Mouse (Mus musculus): ENCODE results near the gene Vwa8.
A peak's percentile ranks its signal among the peaks of the same experiment; 100 is the strongest.

Gene Vwa8

GRCm38 (mm10) chr14:79183261-79183660, 334.4 kb downstream of the Vwa8 start:
- DNase-seq (ENCODE audit: low spot score) = no peak

DNA sequence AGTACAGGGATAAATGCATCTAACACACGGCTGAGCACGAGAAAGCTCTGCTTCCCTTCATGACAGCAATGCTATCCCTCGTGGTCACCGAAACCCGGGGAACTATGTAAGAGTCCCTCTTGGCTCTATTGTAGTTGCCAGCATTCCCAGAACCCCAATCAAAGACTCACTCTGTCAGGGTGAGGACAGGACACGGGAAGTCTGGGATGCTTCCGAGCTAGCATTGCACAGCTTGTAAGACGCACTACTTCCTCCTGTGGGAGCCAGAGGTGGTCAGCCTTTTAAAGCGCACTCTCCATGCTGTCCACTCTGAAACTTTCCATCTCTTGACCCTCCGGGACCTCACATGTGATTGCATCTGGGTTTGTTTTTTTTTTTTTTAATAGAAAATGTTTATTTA, 335.2 kb downstream of the Vwa8 start:
- no peak for DNase-seq (ENCODE audit: low spot score)

GRCm38 (mm10) chr14:79185018-79185685, 336.3 kb downstream of the Vwa8 start:
- DNase-seq (ENCODE audit: low spot score) = no peak

GRCm38 (mm10) chr14:79186976-79187375, 338.1 kb downstream of the Vwa8 start:
- DNase-seq (ENCODE audit: low spot score) = no peak

- DNase-seq (ENCODE audit: low spot score) = no peak
These were observed 347.9 kb downstream of the Vwa8 start for GRCm38 (mm10) chr14:79196711-79197110.

GRCm38 (mm10) chr14:79198066-79198465, 349.2 kb downstream of the Vwa8 start:
- no peak for DNase-seq (ENCODE audit: low spot score)

DNA sequence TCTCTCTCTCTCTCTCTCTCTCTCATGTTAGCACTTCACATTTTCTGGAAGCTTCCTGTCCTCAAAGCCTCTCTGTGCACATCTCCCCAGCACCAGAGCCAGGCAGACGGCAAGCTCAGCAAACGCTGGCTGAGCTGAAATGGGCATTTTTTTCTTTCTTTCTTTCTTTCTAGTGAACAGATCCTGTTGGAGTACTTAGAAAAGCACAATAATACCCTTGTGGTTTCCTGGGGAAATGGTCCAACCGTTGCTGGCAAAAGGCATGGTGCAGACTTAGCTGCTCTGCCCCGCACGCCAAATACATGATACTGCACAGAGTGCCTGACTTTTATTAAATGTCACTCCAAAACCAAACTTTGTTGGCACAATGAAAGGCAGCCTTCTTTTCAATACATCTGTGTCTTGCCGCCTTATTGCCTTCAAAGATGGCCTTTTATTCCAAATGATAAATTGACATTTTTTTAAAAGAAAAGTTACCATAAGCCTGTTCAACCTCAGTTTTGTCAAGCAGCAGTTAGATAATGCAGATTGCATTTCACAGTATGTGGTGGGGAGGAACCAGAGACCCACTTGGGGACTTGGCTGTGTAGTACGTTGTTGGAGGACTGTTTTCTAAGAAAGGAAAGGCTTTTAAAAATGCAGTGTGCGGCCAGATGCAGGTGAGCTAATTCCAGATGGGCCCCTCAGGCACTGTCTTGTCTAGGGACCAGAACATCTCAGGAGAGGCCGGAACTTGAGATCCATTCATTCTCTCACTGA, 351.5 kb downstream of the Vwa8 start:
- no peak for DNase-seq (ENCODE audit: low spot score)

DNA sequence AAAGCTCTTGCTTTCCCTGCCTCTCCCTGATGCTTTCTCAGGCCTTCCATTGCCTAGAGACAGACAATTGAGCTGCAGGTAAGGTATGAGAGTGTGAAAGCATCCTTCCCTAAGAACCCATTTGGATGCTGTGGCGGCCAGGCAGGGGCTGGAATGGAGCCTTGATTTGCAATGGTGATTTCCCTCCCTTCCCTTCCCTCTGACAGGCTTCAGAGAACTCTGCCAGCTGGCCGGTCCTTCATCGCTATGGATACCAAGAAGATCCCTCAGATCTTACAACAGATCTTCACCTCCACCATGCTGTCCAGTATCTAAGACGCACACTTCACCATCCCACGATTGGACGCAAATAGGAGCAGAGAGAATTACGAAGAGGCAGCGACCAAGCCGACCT, 352.0 kb downstream of the Vwa8 start:
- no peak for DNase-seq (ENCODE audit: low spot score)

GRCm38 (mm10) chr14:79202722-79203362, 354.0 kb downstream of the Vwa8 start:
- no peak for DNase-seq (ENCODE audit: low spot score)

DNA sequence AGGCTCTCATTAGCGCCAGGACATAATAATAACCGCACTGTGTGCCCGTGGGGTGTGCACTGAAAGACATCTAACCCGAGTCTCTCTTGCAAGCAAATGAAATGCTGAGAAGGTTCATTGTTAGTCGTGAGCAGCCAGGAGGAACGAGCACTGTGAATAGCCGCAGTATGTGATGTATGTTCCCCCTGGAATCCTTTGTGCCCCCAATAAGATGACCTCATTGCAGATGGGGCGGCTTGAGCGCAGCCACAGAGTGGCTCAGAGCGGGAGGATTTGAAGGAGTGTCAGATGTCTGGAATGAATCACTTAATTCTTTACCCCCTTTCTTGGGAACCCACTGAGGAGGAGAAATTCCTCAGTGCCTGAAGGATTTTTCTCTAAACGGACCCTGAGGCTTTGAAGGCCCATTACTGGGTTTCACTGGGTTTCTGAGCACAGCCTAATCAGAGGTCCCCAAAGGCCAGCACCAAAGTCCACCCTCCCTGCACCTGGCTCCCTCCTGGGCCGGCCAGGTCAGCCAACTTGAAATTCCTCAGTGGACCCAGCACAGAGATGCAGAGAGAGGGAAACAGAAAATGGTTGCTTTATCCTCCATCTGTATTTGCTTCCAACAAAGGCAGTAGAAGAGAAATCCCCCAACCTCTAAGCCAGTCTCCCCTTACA, 354.8 kb downstream of the Vwa8 start:
- DNase-seq (ENCODE audit: low spot score) = no peak

DNA sequence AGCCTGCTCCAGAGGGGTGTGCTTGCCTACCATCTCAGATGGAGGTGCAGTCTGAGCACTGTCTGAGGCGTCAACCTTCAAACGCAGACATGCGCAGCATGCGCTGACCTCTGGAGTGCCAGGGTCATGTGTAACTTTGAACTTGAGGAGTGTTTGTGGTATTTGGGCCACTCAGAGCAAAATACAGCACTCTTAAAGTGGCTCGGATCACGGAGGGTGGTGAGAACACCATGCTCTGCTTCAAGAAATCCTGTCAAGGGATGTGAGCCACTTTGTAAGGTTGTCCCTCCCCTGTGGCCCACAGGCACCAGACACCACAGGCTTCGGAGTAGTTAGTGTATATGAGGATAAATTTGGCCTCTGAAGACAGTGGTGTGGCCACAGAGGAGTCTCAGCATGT, 356.0 kb downstream of the Vwa8 start:
- DNase-seq (ENCODE audit: low spot score) = no peak

DNA sequence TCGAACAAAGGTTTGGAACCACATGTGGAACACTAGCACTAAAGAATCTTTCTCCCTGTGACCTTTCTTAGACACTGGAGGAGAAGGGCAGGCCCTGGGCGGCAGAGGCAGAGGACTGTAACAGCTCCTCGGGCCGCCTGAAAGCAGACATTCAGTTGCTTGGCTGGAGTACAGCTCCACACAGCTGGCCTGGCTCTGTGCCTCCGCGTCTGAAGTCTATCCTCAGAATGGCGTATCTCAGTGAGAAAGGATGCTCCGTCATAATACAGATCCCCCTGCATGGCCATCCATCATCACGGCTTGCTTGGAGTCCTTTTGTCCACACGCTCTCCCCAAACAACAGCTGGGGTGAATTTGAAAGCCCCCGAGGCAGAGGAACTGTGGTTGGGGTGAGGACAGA, 357.4 kb downstream of the Vwa8 start:
- DNase-seq (ENCODE audit: low spot score) = peak; percentile 21

DNA sequence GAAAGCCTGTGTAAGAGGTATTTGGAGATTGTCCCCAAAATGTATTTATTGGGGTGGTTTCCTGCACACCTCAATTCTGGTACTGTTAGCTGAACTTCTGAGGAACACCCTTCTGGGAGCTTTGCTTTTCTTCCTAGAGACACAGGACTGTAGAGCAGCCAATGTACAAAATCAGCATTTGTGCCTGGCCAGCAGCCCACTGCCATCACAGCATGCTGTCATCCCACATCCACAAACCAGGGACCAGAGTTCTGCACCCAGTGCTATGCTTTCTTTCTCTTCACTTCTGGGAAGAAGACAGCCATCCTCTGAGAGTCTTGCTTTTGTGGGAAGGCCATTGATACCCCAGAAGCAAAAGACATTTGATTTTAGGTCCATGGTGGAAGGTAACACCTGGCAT, 359.6 kb downstream of the Vwa8 start:
- no peak for DNase-seq (ENCODE audit: low spot score)

DNA sequence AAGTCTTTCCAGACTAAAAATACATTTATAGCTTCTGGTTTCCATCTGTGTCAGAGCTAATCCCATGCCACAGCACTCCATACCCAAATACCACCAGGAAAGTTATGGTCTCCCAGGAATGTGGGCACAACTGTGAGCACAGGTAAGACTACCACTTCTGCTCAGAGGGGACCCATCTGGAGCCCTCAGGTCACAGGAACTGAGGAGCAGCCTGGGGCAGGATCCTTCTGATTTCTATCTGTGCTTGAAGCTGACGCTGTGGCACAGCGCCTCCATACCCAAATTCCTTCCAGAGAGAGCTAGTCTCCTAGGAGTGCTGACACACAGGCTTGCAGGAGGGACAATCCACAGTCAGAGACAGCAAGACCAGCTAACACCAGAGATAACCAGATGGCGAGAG, 361.0 kb downstream of the Vwa8 start:
- DNase-seq (ENCODE audit: low spot score) = no peak

DNA sequence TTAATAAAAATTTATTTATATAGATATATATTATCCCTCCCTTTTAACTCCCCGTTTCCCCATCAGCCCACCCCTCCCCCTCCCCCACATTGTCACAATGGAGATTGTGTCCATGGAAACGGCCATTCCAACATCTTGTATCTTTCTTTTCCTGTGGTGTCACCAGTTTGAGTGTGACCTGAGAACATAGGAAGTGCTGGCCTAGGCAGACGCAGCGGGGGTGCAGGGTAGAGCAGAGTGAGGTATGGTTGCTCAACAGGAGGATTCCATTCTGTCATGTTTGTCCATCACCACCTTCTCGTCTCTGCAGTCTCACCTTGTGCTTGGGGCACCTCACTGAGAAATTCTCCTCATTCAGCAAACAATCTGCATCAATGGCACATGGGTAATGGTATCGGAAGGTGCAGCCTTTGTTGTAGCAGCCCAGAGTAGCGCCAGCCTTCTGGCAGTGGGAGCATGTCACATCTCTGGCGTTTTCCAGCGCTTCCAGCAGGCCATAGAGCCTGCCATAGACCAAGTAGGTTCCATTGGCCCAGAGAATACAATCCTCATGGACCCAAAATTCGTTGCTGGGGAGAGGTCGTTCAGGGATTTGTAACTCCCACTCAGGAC, 363.6 kb downstream of the Vwa8 start:
- no peak for DNase-seq (ENCODE audit: low spot score)

DNA sequence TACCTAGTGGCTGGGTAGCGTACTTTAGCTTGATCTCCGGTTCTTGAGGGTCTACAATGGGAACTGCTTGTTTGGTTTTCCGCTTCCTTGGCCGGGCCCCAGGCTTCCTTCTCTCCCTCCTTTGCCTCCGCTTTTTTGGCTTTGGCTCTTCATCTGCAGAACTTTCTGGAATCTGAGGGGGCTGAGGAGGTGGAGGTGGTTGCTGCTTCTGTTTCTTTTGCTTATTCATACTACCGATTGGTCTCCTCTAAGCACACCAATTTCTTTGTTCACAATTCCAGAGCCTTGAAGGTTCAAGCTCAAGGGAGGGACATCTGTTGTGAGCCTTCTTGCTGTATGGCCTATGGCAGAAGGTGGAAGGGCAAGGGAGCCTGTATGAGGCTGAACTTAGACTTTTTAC, 365.3 kb downstream of the Vwa8 start:
- no peak for DNase-seq (ENCODE audit: low spot score)

DNA sequence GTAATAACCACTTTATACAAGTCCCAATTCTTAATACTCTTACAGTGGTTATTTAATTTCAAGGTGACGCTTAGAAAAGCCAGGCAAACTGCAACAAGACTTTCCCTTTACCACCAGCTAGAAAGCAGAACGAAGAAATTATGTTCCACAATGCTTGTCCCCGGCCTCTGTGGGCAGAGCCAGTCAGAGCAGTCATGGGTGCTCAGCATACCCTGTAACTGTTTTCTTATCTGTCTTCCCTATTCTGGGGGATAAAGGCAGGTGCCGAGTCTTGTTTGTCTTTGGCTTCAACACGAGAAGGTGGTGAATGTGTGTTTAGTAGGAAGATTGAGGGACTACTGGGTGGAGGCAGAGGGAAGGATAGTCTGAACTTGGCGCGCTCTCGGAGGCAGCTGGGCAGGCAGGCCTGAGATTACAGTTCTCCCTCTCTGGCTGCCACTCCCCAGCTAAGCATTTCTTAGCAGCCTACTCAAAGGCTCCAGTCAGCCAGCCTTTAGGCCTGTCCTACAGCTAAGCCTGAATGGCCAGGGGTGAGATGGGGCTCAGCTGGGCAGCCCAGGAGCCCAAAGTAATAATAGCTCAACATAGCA, 365.9 kb downstream of the Vwa8 start:
- DNase-seq (ENCODE audit: low spot score) = no peak

DNA sequence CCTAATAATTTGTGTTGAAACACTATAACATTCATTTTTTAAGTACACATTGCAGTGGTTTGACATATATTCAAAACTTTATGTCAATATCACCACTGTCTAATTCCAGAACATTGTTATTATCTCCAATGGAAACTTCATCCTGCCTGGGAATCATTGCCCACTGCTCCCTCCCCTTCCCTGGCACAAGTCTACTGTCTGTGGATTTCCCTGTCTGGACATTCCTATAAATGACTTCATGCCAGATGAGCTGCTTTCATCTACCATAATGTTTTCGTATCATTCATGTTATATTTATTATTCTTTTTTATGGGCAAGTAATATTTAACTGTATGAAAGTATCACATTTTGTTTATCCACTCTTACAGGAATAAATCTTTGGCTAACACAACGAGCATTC, 367.5 kb downstream of the Vwa8 start:
- no peak for DNase-seq (ENCODE audit: low spot score)

DNA sequence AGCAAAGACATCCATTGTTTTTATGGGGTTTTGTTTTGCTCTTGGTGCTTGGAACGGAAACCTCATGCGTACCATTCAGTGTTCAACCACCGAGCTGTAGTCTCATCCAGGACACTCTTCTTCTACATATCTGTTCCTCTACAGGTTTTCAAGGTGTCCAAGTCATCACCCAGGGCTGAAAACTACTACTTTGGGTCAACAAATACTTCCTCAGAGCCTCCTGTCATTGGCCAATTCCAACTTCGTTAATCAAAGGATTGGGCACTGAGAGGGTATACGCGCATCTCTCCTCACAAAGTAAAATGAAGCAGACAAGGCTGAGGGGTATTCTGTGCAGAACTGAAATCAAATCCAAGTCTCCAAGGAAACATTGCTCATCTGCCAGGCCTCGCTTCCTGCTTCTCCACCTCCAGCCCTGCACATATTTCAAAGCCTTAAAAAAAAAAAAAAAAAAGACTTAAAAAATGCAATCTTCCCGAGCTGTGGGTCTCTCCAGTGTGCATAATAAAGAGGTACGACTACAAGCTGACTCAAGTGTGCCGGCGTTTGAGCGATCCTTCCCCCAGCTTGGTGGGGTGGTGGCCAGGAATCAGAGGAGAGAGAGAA, 374.7 kb downstream of the Vwa8 start:
- no peak for DNase-seq (ENCODE audit: low spot score)

DNA sequence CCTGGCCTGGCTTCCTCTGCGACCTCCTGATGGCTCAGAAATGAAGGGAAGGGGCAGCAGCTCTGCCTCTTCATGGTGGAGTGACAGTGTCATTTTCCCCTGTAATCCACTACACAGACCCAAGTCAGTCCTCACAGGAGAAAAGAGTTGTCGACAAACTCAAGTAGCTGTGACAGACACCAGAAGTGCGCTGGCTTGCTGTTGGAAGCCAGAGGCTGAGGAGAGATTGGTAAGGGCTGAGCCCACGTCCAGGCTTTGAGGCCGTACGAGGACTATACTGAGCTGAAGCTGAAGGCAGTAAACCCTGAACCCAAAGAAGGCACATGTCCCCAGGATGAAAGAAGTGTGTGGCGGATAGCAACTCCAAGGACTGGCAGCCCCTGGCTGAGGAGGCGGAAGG, 376.6 kb downstream of the Vwa8 start:
- no peak for DNase-seq (ENCODE audit: low spot score)

- DNase-seq (ENCODE audit: low spot score) = no peak
These were observed 377.2 kb downstream of the Vwa8 start for GRCm38 (mm10) chr14:79226056-79226455.

DNA sequence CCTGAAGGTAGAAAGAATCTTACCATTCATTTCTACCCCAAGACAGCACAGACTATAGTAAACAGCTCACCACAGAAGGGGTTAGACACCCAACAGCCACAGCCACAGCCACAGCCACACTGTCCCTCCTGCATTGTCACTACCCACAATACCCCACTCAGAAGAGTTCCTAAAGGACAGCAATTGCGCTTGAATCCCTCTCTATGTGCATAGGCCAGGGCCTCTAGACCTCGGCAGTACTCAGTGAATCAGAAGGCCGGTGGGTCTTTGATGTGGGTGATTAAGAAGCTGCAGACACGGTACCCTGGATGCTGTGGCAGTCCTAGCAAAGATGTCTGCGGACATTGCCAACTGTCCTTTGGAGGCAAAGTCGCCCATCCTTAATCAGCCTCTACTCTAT, 377.9 kb downstream of the Vwa8 start:
- no peak for DNase-seq (ENCODE audit: low spot score)

Measured in ovary, adult 18-20 months (tissue).